Mouse (Mus musculus) erythroblast, embryonic 14.5 days (primary cell): ENCODE results near the gene Tgfbr1. TPM values are rescaled to one million over a fixed set of nuclear protein-coding genes. Genes with fewer than 3 reads are reported as not detected.
A peak's percentile ranks its signal among the peaks of the same experiment; 100 is the strongest.

Experiments used
- H3K27me3 ChIP-seq: 2 replicates; pipeline ENCODE4 v1.6.1; 2012; ENCODE audit warnings: inconsistent platforms; ENCODE audit not compliant: control insufficient read depth
- H3K36me3 ChIP-seq: 2 replicates; pipeline ENCODE4 v1.6.1; 2012; ENCODE audit warnings: mild to moderate bottlenecking, inconsistent platforms; ENCODE audit not compliant: control insufficient read depth
- H3K4me1 ChIP-seq: 2 replicates; pipeline ENCODE4 v1.6.1; 2012; ENCODE audit warnings: inconsistent platforms; ENCODE audit not compliant: control insufficient read depth
- H3K4me3 ChIP-seq: replicated peaks from 2 replicates; pipeline ENCODE3; 2012; ENCODE audit warnings: moderate library complexity, mild to moderate bottlenecking, inconsistent platforms
- H3K9me3 ChIP-seq: 2 replicates; pipeline ENCODE4 v1.6.1; 2012; ENCODE audit warnings: low read length, inconsistent platforms, mixed read lengths; ENCODE audit not compliant: control insufficient read depth
- GATA1 ChIP-seq: IDR thresholded peaks from 2 replicates; pipeline ENCODE4 v1.6.1; 2012; ENCODE audit warnings: low read length, inconsistent platforms, mixed read lengths
- TAL1 ChIP-seq: IDR thresholded peaks from 3 replicates; pipeline ENCODE4 v1.6.1; 2012; ENCODE audit warnings: low read length, inconsistent platforms, mixed read lengths
- polyA plus RNA-seq: library from polyadenylated mRNA; stranded (reverse); fragments of >175 nt; gene quantifications from 2 replicates; pipeline ENCODE4 v1.2.3, GENCODE M21; 2012

Gene Tgfbr1
- polyA plus RNA-seq, 1 experiment, result 0.03 TPM

GRCm38 (mm10) chr4:47336941-47337600 lies 16.0 kb upstream of the Tgfbr1 start:
- Histone ChIP-seq H3K27me3 (peaks cover 5% of the 10 kb centered on the region; the same call in 1 of the 2 replicates), H3K36me3 (no peaks in the 10 kb centered on the region), H3K4me3 (no peak overlapping the region), H3K4me1 (no peaks in the 10 kb centered on the region), H3K9me3 (no peaks in the 10 kb centered on the region)
- TF ChIP-seq TAL1 (no peak), GATA1 (no peak)

- Histone ChIP-seq H3K27me3 (peaks cover 4% of the 10 kb centered on the region), H3K4me3 (no peak overlapping the region), H3K4me1 (no peaks in the 10 kb centered on the region), H3K9me3 (no peaks in the 10 kb centered on the region), H3K36me3 (no peaks in the 10 kb centered on the region)
- no peak for TF ChIP-seq TAL1
- TF ChIP-seq GATA1, result no peak
Measured at GRCm38 (mm10) chr4:47342632-47343031, 10.4 kb upstream of the Tgfbr1 start.

GRCm38 (mm10) chr4:47347022-47347421 lies 6.0 kb upstream of the Tgfbr1 start:
- TF ChIP-seq GATA1 (no peak), TAL1 (no peak)
- peaks cover 6% of the 10 kb centered on the region for H3K4me1 ChIP-seq
- H3K36me3 ChIP-seq, result no peaks in the 10 kb centered on the region
- H3K4me3 ChIP-seq, result no peak overlapping the region
- H3K27me3 ChIP-seq, result peaks cover 40% of the 10 kb centered on the region
- H3K9me3 ChIP-seq, result no peaks in the 10 kb centered on the region

DNA sequence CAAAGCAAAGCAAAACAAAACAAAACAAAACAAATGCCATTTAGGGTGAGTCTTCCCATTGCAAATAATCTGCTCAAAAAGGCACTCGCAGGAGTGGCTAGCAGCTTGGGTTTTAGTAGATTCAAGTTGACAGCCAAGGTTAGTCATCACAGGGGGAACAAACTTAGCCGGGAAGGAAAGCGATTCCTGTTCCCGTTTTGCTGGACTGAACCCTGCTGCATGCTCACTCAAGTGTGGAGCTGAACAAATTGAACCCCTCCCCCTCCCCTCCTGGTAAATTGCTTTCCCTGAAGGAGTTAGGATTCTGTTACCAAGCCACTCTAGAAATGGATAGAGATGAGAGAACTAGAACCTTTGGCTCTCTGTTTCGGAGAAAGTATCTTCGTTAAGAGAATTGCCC lies 3.3 kb upstream of the Tgfbr1 start:
- TF ChIP-seq GATA1, result no peak
- no peak for TF ChIP-seq TAL1
- Histone ChIP-seq H3K4me3 (no peak overlapping the region), H3K36me3 (no peaks in the 10 kb centered on the region), H3K27me3 (peaks cover 59% of the 10 kb centered on the region), H3K4me1 (peaks cover 22% of the 10 kb centered on the region), H3K9me3 (no peaks in the 10 kb centered on the region)

DNA sequence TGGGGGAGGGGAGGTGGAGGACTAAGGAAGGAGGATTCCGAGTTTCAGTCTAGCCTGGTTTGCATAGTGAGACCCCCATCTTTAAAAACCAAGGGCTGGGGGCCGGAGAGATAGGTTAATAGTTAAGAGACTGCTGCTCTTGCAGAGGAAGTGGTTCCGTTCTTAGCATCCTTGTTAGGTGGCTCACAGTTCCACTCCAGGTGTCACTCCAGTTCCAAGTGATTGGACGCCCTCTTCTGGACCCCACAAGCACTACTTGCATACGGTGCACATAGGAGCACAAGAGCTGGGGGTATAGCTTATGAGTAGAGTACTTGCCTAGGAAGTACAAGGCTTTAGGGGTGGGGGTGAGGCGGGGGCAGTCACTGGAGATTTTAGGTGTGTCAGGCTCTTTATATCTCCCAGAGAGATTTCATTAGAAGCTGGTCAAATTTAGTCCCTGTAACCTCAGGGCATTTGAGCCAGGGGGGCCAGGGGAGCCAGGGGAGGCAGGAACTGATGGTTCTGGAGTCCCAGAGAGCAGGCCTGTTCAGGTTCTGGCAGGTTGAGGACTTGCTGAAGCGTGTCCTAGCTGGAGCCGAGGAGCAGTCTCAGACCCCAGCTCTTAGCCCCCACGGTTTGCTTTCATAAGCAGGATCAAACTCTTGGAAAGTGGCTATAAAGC lies 1.5 kb upstream of the Tgfbr1 start:
- H3K4me1 ChIP-seq, result peaks cover 22% of the 10 kb centered on the region
- no peaks in the 10 kb centered on the region for H3K36me3 ChIP-seq
- H3K4me3 ChIP-seq, result peak overlapping the region; percentile 78
- TF ChIP-seq TAL1 (no peak), GATA1 (no peak)
- peaks cover 61% of the 10 kb centered on the region for H3K27me3 ChIP-seq
- H3K9me3 ChIP-seq, result no peaks in the 10 kb centered on the region

DNA sequence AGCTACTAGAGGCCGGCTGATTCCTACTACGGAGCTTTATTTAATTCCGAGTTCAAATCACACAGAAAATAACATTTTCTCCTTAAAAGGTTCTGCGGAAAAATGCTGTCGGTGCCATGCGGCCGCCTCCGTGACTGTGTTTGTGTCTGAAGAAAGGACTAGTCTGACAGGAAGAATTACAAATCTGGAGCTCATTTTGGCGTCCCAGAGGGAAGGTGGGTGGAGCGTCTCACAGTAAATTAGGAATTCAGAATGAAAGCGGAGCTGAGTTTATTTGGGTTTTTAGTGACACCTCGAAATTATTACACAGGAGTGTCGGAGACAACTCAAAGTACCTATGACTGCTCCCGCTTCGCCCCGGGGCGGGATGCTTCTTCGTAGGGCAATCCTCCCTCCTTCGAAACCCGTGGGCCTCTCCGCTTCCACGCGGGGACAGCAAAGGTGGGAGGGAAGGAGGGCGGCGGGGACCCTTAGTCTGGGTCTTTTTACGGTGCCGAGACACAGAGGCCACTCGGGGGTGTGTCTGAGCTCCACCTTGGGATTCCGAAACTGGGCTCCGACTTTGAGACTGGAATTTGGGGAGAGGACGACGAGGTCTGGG lies 861 bp upstream of the Tgfbr1 start:
- Histone ChIP-seq H3K9me3 (no peaks in the 10 kb centered on the region), H3K36me3 (no peaks in the 10 kb centered on the region), H3K4me1 (peaks cover 22% of the 10 kb centered on the region), H3K4me3 (peak overlapping the region; percentile 78), H3K27me3 (peaks cover 61% of the 10 kb centered on the region)
- TF ChIP-seq TAL1 (no peak), GATA1 (no peak)

- H3K27me3 ChIP-seq, result peaks cover 57% of the 10 kb centered on the region
- H3K36me3 ChIP-seq, result no peaks in the 10 kb centered on the region
- no peak for TF ChIP-seq TAL1
- TF ChIP-seq GATA1, result no peak
- H3K4me1 ChIP-seq, result peaks cover 22% of the 10 kb centered on the region
- no peaks in the 10 kb centered on the region for H3K9me3 ChIP-seq
- peak overlapping the region; percentile 78 for H3K4me3 ChIP-seq
Measured at GRCm38 (mm10) chr4:47353416-47354111, 542 bp downstream of the Tgfbr1 start.

DNA sequence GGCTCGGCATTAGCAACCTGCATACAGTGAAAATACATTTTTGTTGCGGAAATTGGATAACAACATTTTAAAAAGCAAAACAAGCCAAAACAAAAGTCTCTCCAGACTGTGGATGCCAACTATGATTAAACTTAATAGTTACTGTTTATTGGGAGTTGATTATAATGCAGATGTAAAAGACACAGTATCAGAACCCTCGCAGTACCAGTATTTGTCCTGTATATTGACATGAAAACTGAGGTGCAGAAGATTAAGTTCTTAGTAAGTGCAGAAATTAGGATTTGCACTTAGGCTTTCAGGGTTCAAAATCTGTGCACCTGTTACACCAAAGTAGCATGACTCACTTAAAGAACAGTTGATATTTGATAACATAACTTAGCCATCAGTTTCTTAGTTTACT lies 1.3 kb downstream of the Tgfbr1 start:
- Histone ChIP-seq H3K4me1 (peaks cover 22% of the 10 kb centered on the region), H3K4me3 (no peak overlapping the region), H3K36me3 (no peaks in the 10 kb centered on the region), H3K9me3 (no peaks in the 10 kb centered on the region), H3K27me3 (peaks cover 52% of the 10 kb centered on the region)
- TF ChIP-seq TAL1, result no peak

GRCm38 (mm10) chr4:47362662-47363061 lies 9.6 kb downstream of the Tgfbr1 start:
- Histone ChIP-seq H3K9me3 (no peaks in the 10 kb centered on the region), H3K4me1 (no peaks in the 10 kb centered on the region), H3K36me3 (no peaks in the 10 kb centered on the region), H3K27me3 (no peaks in the 10 kb centered on the region), H3K4me3 (no peak overlapping the region)
- no peak for TF ChIP-seq TAL1
- no peak for TF ChIP-seq GATA1
